Mouse (Mus musculus) spleen, adult 2 months (tissue): ENCODE data around the gene Rnf216.

Experiments
- CTCF ChIP-seq: fragments of 200-500 bp; IDR thresholded peaks from 2 replicates; pipeline ENCODE4 v1.5.1; 2011; ENCODE audit warnings: mild to moderate bottlenecking, inconsistent platforms; ENCODE audit not compliant: insufficient read depth, insufficient read length, insufficient replicate concordance; ENCODE audit errors: extremely low read depth
- POLR2A ChIP-seq: fragments of 200-500 bp; IDR thresholded peaks from 2 replicates; pipeline ENCODE4 v1.6.1; 2011; ENCODE audit warnings: low read depth, low read length, inconsistent platforms

DNA sequence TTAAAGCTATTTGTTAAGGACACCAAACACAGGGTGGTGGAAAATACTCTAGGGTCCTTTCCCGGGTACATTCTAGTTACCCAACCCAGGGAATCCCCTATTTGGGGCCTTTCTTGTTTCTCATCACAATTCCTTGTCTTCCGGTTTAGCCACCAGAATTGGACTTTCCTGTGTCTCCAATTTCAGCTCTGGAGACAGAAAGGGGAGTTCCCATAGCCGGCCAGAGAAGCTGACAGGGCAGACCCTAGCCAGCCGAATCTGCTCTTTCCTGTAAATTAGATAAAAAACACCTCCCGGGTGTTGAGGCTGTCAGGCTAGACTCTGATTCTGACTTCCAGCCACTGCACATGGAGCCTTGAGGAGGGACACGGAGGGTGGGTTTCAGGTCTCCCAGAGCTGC lies 163.2 kb downstream of the Rnf216 start:
- TF ChIP-seq CTCF (no peak), POLR2A (no peak)
